Mouse (Mus musculus) testis, adult 2 months (tissue): ENCODE results near the gene Fkbpl.

Source experiments
- CTCF ChIP-seq: fragments of 200-500 bp; IDR thresholded peaks from 2 replicates; pipeline ENCODE4 v1.5.1; 2012; ENCODE audit warnings: low read depth, mild to moderate bottlenecking, inconsistent platforms, low read length, moderate library complexity; ENCODE audit not compliant: control insufficient read depth, insufficient read depth, insufficient replicate concordance
- POLR2A ChIP-seq: fragments of 200-500 bp; IDR thresholded peaks from 2 replicates; pipeline ENCODE4 v1.6.1; 2012; ENCODE audit warnings: low read depth, mild to moderate bottlenecking, inconsistent platforms, low read length, moderate library complexity; ENCODE audit not compliant: control insufficient read depth

GRCm38 (mm10) chr17:34681881-34682536 is 37.4 kb downstream of the Fkbpl start:
- no peak for TF ChIP-seq CTCF
- no peak for TF ChIP-seq POLR2A
